9 mouse cellular contexts compared by ENCODE assay signal in the genomic region with DNA sequence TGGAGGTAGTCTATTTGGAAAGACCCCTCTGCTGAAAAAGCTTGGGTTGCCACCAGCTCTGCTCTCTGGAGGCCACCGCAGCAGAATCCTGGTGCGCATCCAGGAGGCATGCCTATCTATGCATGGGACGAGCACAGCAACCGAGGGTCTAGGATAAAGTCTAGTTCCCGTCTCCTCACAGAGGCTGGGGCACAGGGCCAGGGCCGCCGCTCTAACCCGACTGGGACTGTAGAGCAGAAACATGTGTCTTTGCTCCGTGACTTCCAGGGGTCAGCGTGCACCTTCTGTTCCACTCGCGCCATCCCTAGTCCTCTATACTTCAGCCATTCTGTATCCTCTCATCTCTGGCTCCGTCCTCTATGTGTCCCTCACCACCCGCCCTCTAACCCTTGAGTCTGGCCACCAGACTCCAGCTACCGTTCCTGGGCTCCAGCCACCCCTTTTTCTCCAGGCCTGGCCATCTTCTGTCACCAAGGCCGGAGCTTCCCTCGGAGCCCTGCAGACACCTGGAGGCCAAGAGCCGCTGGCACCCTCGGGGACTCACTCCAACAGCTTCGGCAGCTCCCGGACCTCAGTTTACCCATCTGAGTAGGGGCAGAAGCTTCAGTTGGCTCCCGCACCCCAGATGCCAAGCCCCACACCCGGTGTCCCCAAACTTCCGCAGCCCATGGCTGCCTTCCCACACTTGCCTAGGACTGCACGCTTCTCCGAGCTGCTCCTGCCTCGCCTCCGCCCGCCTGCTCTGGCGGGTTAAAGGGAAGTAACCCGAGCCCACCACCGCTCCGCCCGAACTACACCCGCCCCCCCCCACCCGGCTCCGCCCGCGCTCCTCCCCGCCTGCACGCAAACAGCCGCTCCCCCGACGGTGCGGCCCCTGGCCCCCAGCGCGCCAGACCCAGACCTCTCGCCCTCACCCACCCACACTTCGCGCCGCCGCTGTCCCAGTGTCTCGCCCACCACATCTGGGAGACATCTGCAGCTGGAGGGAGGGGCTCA. TPM values are rescaled to one million over a fixed set of nuclear protein-coding genes. Genes with fewer than 3 reads are reported as not detected.
A peak's percentile ranks its signal among the peaks of the same experiment; 100 is the strongest.
DNase-seq lines count a peak whose midpoint lies in the region; ATAC-seq and TF ChIP-seq lines count a peak whose summit lies in the region.
"Had no signal": no experiment of that assay in that cellular context is flagged by ENCODE, and none has a peak within 500 bp of the region (broad histone marks: within the 10 kb centered on the region; RNA-seq: fewer than 3 reads in every experiment).

No protein-coding gene starts in this region.

- TF ChIP-seq POLR2A in spleen, adult 2 months (IDR thresholded peaks at IDR 0.05; ENCODE audit: low read depth, low read length): no peak

- no peak for DNase-seq in spleen, adult 2 months (ENCODE audit: low read depth in 1 of 2, low spot score in 2 of 2)
- DNase-seq in spleen, postnatal 10 days (ENCODE audit: low spot score in 2 of 2): no peak
- DNase-seq in forebrain, embryonic 10.5 days (ENCODE audit: extremely low spot score, low spot score): peak; percentile 59
- DNase-seq in heart, postnatal 36 days: peak; percentile 45 to 52
- DNase-seq in liver, embryonic 14.5 days (ENCODE audit: low read depth in 3 of 3, low spot score in 3 of 3): no peak
- no peak for DNase-seq in frontal cortex, postnatal 14 days (ENCODE audit: low spot score in 2 of 2)
- no peak for DNase-seq in left cerebral cortex, adult 8-10 months (ENCODE audit: low spot score in 2 of 2)

- H3K4me2 ChIP-seq in liver, embryonic 14.5 days (ENCODE audit: low read depth): peak overlapping the region; percentile 51
- peak overlapping the region; percentile 55 for H3K4me2 ChIP-seq in neural tube, embryonic 13.5 days

- intact Hi-C loops in heart, postnatal 36 days (cut with DNase I): no loop called here

- no peaks in the 10 kb centered on the region for H3K4me1 ChIP-seq in spleen, adult 2 months (ENCODE audit: control insufficient read depth, insufficient read depth, insufficient read length)
- peaks cover 21% of the 10 kb centered on the region for H3K4me1 ChIP-seq in forebrain, embryonic 10.5 days
- H3K4me1 ChIP-seq in liver, embryonic 14.5 days (replicated peaks; ENCODE audit: control insufficient read depth in 2 of 2, insufficient read depth in 2 of 2, low read length in 1 of 2): peaks cover 0 to 2% of the 10 kb centered on the region in 2 experiments; a peak in 2 of 4 replicates
- H3K4me1 ChIP-seq in neural tube, embryonic 13.5 days (replicated peaks): peaks cover 11% of the 10 kb centered on the region

- no peak for TF ChIP-seq CTCF in spleen, adult 2 months (IDR thresholded peaks at IDR 0.05; ENCODE audit: extremely low read depth, insufficient read depth, insufficient read length, insufficient replicate concordance)
- no peak for TF ChIP-seq CTCF in liver, embryonic 14.5 days (IDR thresholded peaks at IDR 0.05; ENCODE audit: low read depth)

- peak; percentile 23; the same call in 1 of the 2 replicates for ATAC-seq in liver, embryonic 14.5 days (ENCODE audit: insufficient read depth)
- no peak for ATAC-seq in neural tube, embryonic 13.5 days (ENCODE audit: low read depth)

- 24% methylated on average over 50 of the region's 53 CpGs for WGBS in spleen, adult 2 months
- 9% methylated on average over 53 of the region's 53 CpGs for WGBS in forebrain, embryonic 10.5 days
- WGBS in liver, embryonic 14.5 days (ENCODE audit: insufficient replicate concordance): 10% methylated on average over 52 of the region's 53 CpGs
- WGBS in neural tube, embryonic 13.5 days: 9% methylated on average over 52 of the region's 53 CpGs

- peak overlapping the region; percentile 45 for H3K4me3 ChIP-seq in spleen, adult 2 months (ENCODE audit: extremely low read depth, insufficient read depth, insufficient read length)
- H3K4me3 ChIP-seq in forebrain, embryonic 10.5 days: peak overlapping the region; percentile 51
- H3K4me3 ChIP-seq in liver, embryonic 14.5 days (ENCODE audit: insufficient read depth in 1 of 2, low read depth in 2 of 2, low read length in 2 of 2): peak overlapping the region; percentile 27 to 42
- peak overlapping the region; percentile 33 for H3K4me3 ChIP-seq in neural tube, embryonic 13.5 days

- H3K36me3 ChIP-seq in spleen, adult 2 months (ENCODE audit: control insufficient read depth, insufficient read depth, low read length): no peaks in the 10 kb centered on the region
- H3K36me3 ChIP-seq in forebrain, embryonic 10.5 days (replicated peaks): no peaks in the 10 kb centered on the region
- no peaks in the 10 kb centered on the region for H3K36me3 ChIP-seq in liver, embryonic 14.5 days (replicated peaks; ENCODE audit: control insufficient read depth, insufficient read depth, low read depth)
- H3K36me3 ChIP-seq in neural tube, embryonic 13.5 days: no peaks in the 10 kb centered on the region

- no peak overlapping the region for H3K9ac ChIP-seq in liver, embryonic 14.5 days (replicated peaks)
- peak overlapping the region; percentile 52; the same call in 1 of the 2 replicates for H3K9ac ChIP-seq in neural tube, embryonic 13.5 days

- H3K27ac ChIP-seq in spleen, adult 2 months (ENCODE audit: insufficient read depth, low read length): no peak overlapping the region
- H3K27ac ChIP-seq in forebrain, embryonic 10.5 days: peak overlapping the region; percentile 61
- no peak overlapping the region for H3K27ac ChIP-seq in liver, embryonic 14.5 days
- no peak overlapping the region for H3K27ac ChIP-seq in neural tube, embryonic 13.5 days (replicated peaks)

- 0 out of 2 replicates have a peak, but pooled peaks cover 2% of the 10 kb centered on the region for H3K27me3 ChIP-seq in spleen, adult 2 months (ENCODE audit: control insufficient read depth, insufficient read depth, low read length)
- peaks cover 40% of the 10 kb centered on the region for H3K27me3 ChIP-seq in forebrain, embryonic 10.5 days (ENCODE audit: poor library complexity, severe bottlenecking)
- peaks cover 9% of the 10 kb centered on the region; the same call in 1 of the 2 replicates for H3K27me3 ChIP-seq in liver, embryonic 14.5 days (ENCODE audit: control insufficient read depth, insufficient read depth, low read length)
- peaks cover 35% of the 10 kb centered on the region for H3K27me3 ChIP-seq in neural tube, embryonic 13.5 days

- no peaks in the 10 kb centered on the region for H3K9me3 ChIP-seq in forebrain, embryonic 10.5 days
- no peaks in the 10 kb centered on the region for H3K9me3 ChIP-seq in liver, embryonic 14.5 days (ENCODE audit: control insufficient read depth, low read length)
- H3K9me3 ChIP-seq in neural tube, embryonic 13.5 days: no peaks in the 10 kb centered on the region

- no peak for TF ChIP-seq EP300 in liver, embryonic 14.5 days (IDR thresholded peaks at IDR 0.05; ENCODE audit: low read depth)

RNA-seq across cellular contexts. Expression of a gene that starts 13.1 kb away (rescaled TPM):
- polyA plus RNA-seq in spleen, adult 2 months (2012; rRNA removed): 25.7 and 28.4 TPM in 2 replicates
- polyA plus RNA-seq in forebrain, embryonic 10.5 days (2016; fragmentation: Nextera tagmentation; extraction: Ambion mirVana): 2.8 and 4.6 TPM in 2 replicates
- total RNA-seq in heart, postnatal 36 days (2021): 10 to 100 TPM; 12.0 to 14.5 TPM
- polyA plus RNA-seq in liver, embryonic 14.5 days (2012; rRNA removed): 16.1 and 16.9 TPM in 2 replicates
- polyA plus RNA-seq in liver, embryonic 14.5 days (2014; fragmentation: Nextera tagmentation; extraction: Ambion mirVana): 14.9 and 18.1 TPM in 2 replicates
- polyA plus RNA-seq in neural tube, embryonic 13.5 days (2015; fragmentation: Nextera tagmentation; extraction: Ambion mirVana): 5.8 and 6.2 TPM in 2 replicates
- 1 to 10 TPM; 5.8 to 9.4 (median 7.2) TPM for total RNA-seq in left cerebral cortex, adult 8-10 months (2022)

RNA-seq across cellular contexts. Expression of a gene that starts 37.2 kb away (rescaled TPM):
- polyA plus RNA-seq in spleen, adult 2 months (2012; rRNA removed): 0.18 and 0.28 TPM in 2 replicates
- polyA plus RNA-seq in forebrain, embryonic 10.5 days (2016; fragmentation: Nextera tagmentation; extraction: Ambion mirVana): 0.40 and 0.79 TPM in 2 replicates
- total RNA-seq in heart, postnatal 36 days (2021): under 1 TPM in 1 of 2 experiments, not detected in 1; 0.14 TPM
- polyA plus RNA-seq in liver, embryonic 14.5 days (2012; rRNA removed): 0.04 TPM in 1 of 2 replicates, not detected in the other
- polyA plus RNA-seq in liver, embryonic 14.5 days (2014; fragmentation: Nextera tagmentation; extraction: Ambion mirVana): 0.06 TPM in 1 of 2 replicates, not detected in the other
- polyA plus RNA-seq in neural tube, embryonic 13.5 days (2015; fragmentation: Nextera tagmentation; extraction: Ambion mirVana): 0.96 and 1.0 TPM in 2 replicates
- total RNA-seq in left cerebral cortex, adult 8-10 months (2022): 1 to 10 TPM; 1.1 to 2.4 (median 1.7) TPM

RNA-seq across cellular contexts. Expression of a gene that starts 54.2 kb away (rescaled TPM):
- 0.07 TPM in 1 of 2 replicates, not detected in the other for polyA plus RNA-seq in spleen, adult 2 months (2012; rRNA removed)
- polyA plus RNA-seq in forebrain, embryonic 10.5 days (2016; fragmentation: Nextera tagmentation; extraction: Ambion mirVana): not detected in 2 replicates
- not detected for total RNA-seq in heart, postnatal 36 days (2021)
- 0.02 TPM in 1 of 2 replicates, not detected in the other for polyA plus RNA-seq in liver, embryonic 14.5 days (2012; rRNA removed)
- polyA plus RNA-seq in liver, embryonic 14.5 days (2014; fragmentation: Nextera tagmentation; extraction: Ambion mirVana): not detected in 2 replicates
- polyA plus RNA-seq in neural tube, embryonic 13.5 days (2015; fragmentation: Nextera tagmentation; extraction: Ambion mirVana): not detected in 2 replicates
- under 1 TPM in 1 of 4 experiments, not detected in 3; 0.30 TPM for total RNA-seq in left cerebral cortex, adult 8-10 months (2022)
- total RNA-seq: adrenal gland, postnatal 36 days had no signal

Comparison
In these comparisons a context has a peak if more than half of its experiments do, and no peak if none do; other contexts are left out.
1. DNase-seq: peak in forebrain, embryonic 10.5 days (single experiment) and heart, postnatal 36 days (2 of 2); none in spleen, adult 2 months (0 of 2), spleen, postnatal 10 days (0 of 2), liver, embryonic 14.5 days (0 of 3), frontal cortex, postnatal 14 days (0 of 2) and left cerebral cortex, adult 8-10 months (0 of 2).
2. Peak in every context shown above with its lines, with median percentiles within 50 percentile points of each other: H3K4me3 ChIP-seq.